Mouse (Mus musculus) leukemia stem cell, adult 10-12 weeks (primary cell): ENCODE results near the gene Prok1. TPM values are rescaled to one million over a fixed set of nuclear protein-coding genes. Genes with fewer than 3 reads are reported as not detected.

Experiments used
- polyA plus RNA-seq: library from polyadenylated mRNA; stranded (reverse); fragments of >175 nt; gene quantifications from 2 replicates; pipeline ENCODE4 v1.2.3, GENCODE M21; 2012; ENCODE audit warnings: low replicate concordance

Gene Prok1
- 0.10 TPM in 1 of 2 replicates, not detected in the other for polyA plus RNA-seq

GRCm38 (mm10) chr3:107239607-107240006 is at the start of gene Prok1:
TSS of gene Prok1 (minus strand) at chr3:107239707.

GRCm38 (mm10) chr3:107278479-107279269 is 39.2 kb upstream of the Prok1 start, which contains the start of gene Lamtor5:
TSS of gene Lamtor5 (plus strand) at chr3:107278858.

GRCm38 (mm10) chr3:107230527-107230926 is 9.0 kb downstream of the Prok1 start, which contains the start of gene A630076J17Rik:
TSS of gene A630076J17Rik (plus strand) at chr3:107230614.

GRCm38 (mm10) chr3:107221608-107222007 is 17.9 kb downstream of the Prok1 start, which contains the start of gene Cym:
TSS of gene Cym (minus strand) at chr3:107221732.

Other genes with a start within 250 kb of the Prok1 start
- gene Kcna3, start 203.5 kb downstream of the Prok1 start, polyA plus RNA-seq = 8.2 and 14.9 TPM in 2 replicates
- gene Kcna2, start 138.6 kb downstream of the Prok1 start, polyA plus RNA-seq = 0.20 and 0.71 TPM in 2 replicates
- not detected in 2 replicates for gene Kcna10, start 56.7 kb downstream of the Prok1 start, polyA plus RNA-seq
- not detected in 2 replicates for gene Cym, start 18.0 kb downstream of the Prok1 start, polyA plus RNA-seq
- not detected in 2 replicates for gene A630076J17Rik, start 9.1 kb downstream of the Prok1 start, polyA plus RNA-seq
- 6.4 and 7.3 TPM in 2 replicates for gene Lamtor5, start 39.2 kb upstream of the Prok1 start, polyA plus RNA-seq
- 0.07 TPM in 1 of 2 replicates, not detected in the other for gene Slc16a4, start 51.5 kb upstream of the Prok1 start, polyA plus RNA-seq
- gene Rbm15, start 94.0 kb upstream of the Prok1 start, polyA plus RNA-seq = 5.4 and 8.2 TPM in 2 replicates
- not detected in 2 replicates for gene Kcnc4, start 219.8 kb upstream of the Prok1 start, polyA plus RNA-seq